Mouse (Mus musculus): ENCODE data around the gene Siva1. TPM values are rescaled to one million over a fixed set of nuclear protein-coding genes. Genes with fewer than 3 reads are reported as not detected.

Gene Siva1
- total RNA-seq (2021): 10 to 100 TPM; 69.9 to 72.6 TPM
- long read RNA-seq, experiment 1, transcript Siva1-201 (4 exons, 924 nt): major isoform, 113 of 129 reads
- long read RNA-seq, experiment 1, partial matches to known transcripts: 2 of 129 reads
- long read RNA-seq, experiment 1, other reads (novel, unspliced or antisense): 6 of 129 reads
- long read RNA-seq, experiment 2, transcript Siva1-201 (4 exons, 924 nt): major isoform, 62 of 79 reads
- long read RNA-seq, experiment 2, transcript Siva1-204 (2 exons, 401 nt): minor isoform, 7 of 79 reads
- long read RNA-seq, experiment 2, partial matches to known transcripts: 2 of 79 reads
- long read RNA-seq, experiment 2, other reads (novel, unspliced or antisense): 3 of 79 reads

DNA sequence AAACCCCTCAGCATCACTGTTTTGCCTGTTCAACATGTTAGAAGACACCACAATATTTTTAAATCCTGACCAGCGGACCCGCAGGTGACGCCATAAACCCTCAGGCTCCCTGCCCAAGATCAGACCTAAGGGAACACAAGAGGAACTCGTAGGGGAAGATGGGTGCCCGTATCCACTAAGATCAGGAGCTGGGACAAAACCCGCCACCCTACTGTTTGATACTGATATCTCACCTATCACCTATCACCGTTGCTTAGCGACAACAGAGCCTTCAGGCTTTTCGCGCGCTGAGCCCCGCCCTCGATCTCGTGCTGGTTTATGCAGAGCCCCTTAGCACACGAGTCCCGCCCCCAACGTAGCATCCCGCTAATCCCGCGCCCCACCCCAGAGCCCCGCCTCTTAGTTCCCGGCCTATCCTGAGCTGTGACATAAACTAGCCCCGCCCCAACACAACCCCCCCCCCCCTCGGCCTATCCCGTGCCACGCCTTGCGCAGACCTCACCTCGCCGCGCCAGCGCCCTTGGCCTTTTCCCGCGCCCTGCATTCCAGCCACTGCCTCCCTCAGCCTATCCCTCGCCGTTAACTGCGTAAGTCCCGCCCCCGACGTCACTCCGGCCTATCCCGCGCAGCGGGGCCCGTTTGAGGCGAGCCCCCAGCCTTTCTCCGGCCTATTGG, at the start of gene Siva1:
Gene Siva1 (plus strand): TSS at position 500 of the 675 bp plus-strand sequence.
- DNase-seq (ENCODE audit: low spot score in 2 of 2): peak; percentile 96 to 99

DNA sequence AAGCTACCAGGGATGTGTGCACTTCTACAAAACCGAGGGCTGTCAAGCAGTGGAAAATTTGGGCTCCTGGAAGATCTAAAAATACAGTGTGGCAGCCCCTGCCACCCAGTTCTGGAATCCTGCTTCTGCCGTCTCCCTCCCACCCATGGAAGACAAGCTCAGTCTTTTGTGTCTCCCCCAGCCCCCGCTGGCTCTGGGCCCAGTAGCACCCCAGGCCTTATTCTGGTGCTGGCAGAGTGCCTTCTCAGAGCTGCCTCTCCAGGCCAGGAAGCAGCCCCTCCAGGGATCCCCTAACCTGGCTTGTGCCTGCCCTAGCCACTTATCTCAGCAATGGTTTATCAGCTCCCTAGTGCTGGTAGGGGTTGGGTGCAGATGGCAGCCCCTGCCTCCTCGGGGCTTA, 49.5 kb upstream of the Siva1 start:
- no peak for DNase-seq (ENCODE audit: low spot score in 2 of 2)

DNA sequence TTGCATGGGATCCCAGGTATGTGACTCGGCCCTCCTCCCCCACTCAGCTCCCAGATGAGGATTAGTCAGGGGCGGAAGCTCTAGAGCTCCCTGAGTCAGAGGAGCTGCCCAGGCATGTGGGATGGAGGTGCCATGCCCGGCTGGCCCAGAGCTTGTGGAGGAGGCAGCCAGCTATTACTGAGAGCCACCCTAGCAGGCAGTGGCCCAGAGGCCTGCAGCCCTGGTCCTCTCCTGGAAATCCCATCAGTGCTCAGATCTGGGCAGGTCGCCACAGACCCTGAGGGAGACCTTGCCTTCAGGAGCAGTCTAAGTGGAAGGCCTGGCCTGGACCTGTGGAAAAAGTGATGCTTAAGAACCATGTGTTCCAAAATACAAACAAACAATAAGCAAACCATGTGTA, 48.9 kb upstream of the Siva1 start:
- DNase-seq (ENCODE audit: low spot score in 2 of 2): no peak

DNA sequence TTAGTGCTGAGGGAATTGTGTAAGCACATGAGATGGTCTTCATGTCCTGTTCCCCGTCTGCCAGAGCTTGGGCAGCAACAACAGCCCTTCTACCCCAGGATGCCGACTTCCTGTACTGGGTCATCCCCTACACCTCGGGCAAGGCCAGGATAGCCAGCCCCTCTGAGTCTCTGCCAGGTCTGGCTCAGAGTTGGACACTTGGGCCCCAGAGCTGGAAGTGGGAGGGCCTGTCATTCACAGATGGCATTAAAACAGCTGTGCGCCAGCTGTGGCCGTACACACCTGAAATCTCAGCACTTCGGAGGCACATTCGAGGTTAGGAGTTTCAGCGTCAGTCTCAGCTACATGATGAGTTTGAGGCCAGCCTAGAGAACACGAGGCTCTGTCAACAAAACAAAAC, 48.0 kb upstream of the Siva1 start:
- DNase-seq (ENCODE audit: low spot score in 2 of 2): no peak

DNA sequence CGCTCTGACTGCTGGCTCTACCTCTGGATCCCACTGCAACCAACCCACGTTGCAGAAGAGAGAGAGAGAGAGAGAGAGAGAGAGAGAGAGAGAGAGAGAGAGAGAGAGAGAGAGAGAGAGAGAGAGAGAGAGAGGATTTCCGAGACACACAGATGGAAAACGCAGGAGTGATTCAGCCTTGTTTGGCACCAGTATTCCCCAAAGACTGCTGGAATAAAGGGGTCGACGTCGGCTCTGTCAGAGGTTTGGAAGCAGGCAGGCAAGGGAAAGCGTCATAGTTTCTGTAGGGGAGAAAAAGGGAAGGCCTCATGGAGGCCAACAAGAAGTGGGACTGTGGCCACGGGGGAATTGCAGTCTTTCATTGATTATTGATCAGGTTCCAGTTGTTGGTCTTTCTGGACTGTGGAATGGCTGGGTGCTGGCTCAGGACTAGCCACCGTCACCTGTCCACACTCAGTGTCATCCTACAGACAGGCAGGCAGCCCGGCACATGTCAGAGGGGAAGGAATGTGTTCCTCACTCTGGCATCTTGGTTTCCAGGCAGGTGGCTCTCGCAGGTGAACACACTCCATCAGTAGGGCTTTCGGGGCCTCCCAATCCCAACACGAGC, 47.5 kb upstream of the Siva1 start:
- DNase-seq (ENCODE audit: low spot score in 2 of 2): no peak

DNA sequence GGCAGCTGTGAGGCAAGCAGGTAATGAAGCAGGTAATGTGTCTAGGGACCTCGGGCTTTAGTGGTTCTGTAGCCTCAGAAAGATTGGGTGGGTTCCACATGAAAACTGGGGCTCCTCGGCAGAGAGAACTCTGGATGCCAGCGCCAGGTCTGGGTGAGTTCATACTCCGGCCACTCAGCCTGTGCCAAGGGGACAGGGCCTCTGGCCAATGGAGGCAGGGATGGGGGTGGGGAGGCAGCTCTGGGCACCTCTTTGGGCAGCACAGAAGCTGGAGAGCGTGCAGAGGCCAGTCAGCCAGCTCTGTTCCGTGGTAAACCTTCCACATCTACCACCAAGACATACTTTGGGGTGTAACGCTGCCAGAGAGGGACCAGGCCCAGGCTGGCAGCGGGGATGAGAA, 46.9 kb upstream of the Siva1 start:
- no peak for DNase-seq (ENCODE audit: low spot score in 2 of 2)

DNA sequence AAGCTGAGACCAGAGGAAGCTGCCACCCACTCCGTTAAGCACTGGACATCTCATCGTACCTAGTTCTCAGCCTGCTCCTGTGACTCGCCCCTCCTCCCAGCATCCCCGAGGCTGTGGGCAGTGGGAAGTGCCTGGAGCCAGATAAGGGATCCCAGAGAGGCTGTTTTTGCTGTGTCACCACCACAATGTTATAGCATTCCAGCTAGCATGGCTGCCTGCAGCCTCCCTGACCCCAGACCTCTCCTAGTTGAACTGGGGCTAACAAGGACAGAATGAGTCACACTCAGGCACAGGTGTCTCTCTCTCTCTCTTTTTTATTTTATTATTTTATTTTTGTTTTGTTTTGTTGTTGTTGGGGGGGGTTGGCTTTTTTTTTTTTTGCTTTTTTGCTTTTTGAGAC, 45.3 kb upstream of the Siva1 start:
- DNase-seq (ENCODE audit: low spot score in 2 of 2): no peak

DNA sequence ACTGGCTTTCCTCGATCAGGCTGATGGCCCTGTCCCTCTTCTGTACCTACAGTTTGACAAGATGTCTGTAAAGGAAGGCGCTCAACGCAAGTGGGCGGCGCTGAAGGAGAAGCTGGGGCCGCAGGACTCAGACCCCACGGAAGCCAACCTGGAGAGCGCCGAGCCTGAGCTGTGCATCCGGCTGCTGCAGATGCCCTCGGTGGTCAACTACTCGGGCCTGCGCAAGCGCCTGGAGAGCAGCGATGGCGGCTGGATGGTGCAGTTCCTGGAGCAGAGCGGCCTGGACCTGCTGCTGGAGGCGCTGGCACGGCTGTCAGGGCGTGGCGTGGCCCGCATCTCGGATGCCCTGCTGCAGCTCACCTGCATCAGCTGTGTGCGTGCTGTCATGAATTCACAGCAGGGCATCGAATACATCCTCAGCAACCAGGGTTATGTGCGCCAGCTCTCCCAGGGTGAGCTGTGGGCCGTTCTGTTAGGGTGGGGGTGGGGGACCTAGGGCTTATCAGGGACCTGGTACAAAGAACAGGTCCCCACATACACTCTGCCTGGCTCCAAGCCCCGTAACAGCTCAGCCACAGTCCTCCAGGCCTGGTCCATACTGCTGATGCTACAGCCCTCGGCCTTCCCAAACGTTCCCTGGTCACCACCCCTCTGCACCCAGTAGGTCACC, 44.4 kb upstream of the Siva1 start:
- no peak for DNase-seq (ENCODE audit: low spot score in 2 of 2)

DNA sequence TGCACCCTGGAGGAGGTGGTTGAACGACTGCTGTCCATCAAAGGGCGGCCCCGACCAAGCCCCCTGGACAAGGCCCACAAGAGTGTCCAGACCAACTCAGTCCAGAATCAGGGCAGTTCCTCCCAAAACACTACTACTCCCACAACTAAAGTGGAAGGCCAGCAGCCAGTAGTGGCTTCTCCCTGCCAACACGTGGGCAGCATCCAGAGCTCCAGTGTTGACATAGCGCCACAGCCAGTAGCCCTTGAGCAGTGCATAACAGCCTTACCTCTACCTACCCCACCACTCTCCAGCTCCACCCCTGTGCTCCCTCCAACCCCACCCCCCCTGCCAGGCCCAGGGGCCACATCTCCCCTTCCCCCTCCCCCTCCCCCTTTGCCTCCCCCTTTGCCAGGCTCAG, 40.5 kb upstream of the Siva1 start:
- DNase-seq (ENCODE audit: low spot score in 2 of 2): no peak

DNA sequence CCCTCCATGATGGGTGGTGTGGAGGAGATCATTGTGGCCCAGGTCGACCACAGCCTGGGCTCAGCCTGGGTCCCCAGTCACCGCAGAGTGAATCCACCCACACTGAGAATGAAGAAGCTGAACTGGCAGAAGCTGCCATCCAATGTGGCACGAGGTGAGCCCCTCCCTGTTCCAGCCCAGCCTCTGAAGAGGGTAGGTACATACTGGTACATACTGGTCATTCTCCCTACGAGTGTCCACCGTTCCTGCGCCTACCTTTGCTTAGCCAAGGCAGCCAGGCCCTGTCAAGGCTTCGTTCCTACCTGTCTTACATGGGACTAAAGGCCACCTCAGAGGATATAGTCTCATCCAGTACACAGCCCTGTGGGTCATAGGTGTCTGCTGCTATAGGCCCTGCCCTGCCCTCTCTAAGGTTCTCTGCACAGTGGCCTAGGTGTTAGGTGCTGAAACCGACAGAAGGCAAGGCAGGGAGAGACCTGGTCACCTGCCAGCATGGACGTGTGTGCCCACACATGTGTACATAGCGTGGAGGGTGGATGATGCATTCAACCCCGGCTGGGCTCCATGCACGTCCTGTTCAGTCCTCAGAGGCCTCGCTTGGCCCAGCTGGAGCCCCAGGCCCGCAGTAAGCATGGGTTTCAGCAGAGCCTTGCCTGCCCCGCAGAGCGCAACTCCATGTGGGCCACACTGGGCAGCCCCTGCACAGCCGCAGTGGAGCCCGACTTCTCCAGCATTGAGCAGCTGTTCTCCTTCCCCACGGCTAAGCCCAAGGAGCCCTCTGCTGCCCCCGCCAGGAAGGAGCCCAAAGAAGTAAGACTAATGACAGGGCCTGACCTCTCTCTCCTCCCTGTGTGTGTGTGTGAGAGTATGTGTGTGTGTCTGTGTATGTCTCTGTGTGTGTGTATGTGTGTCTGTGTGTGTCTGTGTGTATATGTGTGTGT, 39.5 kb upstream of the Siva1 start:
- DNase-seq (ENCODE audit: low spot score in 2 of 2): no peak

DNA sequence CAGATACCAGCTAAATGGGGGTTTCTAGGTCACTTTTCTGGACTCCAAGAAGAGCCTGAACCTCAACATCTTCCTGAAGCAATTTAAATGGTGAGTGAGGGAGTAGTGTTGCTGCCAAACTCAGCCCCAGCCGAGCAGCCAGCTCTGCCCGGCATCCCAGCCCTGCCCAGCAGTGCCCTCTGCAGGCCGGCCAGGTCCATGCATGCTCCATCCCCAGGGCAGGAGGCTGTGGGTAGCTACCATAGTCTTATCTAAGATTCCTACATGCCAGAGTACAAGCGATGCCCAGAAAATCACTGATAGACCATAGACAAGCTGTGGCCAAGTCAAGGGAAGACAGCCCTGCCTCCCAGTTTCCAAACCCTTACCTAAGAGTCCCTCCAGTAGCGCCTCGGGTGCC, 38.7 kb upstream of the Siva1 start:
- DNase-seq (ENCODE audit: low spot score in 2 of 2): peak; percentile 50 to 71

DNA sequence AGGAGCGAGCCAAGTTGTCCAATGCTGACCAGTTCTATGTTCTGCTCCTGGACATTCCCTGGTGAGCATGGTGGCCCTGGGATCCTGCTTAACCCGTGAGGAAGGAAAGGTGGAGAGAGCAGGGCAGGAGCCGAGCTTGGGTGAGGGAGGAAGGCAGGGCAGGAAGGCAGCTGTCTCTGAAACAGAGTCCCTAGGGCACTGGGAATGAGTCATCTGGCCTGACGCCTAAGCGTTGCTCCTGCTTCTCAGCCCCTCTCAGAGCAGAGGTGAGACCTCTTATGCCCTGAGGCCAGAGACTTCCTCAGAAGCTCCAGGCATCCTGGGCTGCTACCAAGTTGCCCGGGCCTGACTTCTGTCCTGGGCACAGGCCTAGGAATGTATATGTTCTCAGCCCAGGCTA, 37.5 kb upstream of the Siva1 start:
- DNase-seq (ENCODE audit: low spot score in 2 of 2): no peak

DNA sequence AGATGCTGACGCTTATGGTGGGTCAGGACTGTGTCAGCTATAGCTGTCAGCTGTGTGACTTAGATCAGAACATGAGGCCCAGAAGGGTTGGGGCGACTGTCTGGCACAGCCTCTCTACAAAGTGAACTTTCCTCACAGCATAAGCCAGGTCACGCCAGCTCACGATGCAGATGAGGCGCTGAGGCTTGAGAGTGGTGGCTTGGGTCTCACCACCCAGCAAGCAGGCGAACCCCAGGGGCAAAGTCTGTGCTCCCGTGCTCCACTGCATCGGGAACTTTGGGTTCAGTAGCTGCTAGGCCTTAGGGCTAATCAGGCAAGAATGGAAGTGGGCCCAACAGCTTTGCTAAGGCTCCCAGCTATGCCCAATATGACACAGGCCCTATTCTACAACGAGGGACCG, 35.4 kb upstream of the Siva1 start:
- DNase-seq (ENCODE audit: low spot score in 2 of 2): no peak

DNA sequence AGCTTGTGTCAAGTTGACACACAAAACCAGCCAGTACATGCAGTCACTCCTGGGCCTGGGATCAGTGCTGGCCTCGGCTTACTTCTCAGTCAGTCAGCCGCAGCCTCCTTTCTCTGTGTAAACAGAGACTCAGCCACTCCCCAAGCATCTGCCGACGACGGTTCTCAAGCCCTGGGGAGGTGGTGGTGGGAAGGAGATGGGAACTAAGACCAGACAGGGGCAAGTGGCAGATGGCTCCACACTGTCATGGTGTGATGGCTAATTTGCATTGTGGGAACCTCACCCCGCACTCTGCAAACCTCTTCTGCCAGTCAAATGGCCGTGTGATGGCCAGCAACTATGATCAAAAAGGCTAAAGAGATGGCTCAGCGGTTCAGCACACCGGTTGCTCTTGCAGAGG, 27.8 kb upstream of the Siva1 start:
- DNase-seq (ENCODE audit: low spot score in 2 of 2): no peak

DNA sequence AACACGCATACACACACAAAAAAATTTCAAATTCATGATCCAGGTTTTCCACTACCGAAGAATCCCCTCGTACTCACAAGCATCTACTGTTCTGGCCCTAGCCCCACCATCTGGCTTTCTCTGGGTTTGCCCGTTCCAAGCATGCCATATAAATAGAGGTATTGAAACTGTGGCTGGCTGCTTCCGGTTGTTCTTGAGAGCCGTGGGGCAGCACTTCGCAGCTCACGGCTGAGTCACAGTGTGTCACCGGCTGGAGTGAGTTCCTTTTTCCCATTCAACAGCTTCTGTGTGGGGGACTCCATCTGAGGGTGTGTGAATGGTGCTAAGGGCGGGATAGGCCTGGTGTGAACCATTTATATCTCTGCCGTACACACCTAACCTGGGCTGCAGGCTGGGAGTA, 27.3 kb upstream of the Siva1 start:
- no peak for DNase-seq (ENCODE audit: low spot score in 2 of 2)

DNA sequence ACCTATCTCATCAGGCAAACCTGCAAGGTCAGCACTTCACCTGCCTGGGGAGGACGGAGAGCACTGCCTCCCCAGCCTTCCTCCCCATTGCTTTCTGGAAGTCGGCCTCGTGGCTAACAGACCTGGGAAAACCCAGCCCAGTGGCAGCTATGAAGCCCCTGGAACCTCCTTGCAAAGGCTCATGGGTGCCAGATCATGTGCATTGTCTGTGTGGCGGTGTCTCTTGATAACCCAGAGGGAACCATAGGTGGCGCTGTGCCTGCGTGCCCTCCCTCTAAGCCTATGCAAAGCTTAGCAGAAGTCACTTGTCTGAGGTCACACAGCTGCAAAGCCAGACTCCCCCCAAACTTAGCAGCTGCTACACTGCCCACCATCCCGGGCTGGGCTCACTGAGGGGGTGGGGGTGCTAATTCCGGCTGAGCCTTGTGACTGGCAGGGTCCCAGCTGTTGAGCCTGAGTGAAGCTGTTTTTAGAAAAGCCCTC, 26.5 kb upstream of the Siva1 start:
- DNase-seq (ENCODE audit: low spot score in 2 of 2): no peak

DNA sequence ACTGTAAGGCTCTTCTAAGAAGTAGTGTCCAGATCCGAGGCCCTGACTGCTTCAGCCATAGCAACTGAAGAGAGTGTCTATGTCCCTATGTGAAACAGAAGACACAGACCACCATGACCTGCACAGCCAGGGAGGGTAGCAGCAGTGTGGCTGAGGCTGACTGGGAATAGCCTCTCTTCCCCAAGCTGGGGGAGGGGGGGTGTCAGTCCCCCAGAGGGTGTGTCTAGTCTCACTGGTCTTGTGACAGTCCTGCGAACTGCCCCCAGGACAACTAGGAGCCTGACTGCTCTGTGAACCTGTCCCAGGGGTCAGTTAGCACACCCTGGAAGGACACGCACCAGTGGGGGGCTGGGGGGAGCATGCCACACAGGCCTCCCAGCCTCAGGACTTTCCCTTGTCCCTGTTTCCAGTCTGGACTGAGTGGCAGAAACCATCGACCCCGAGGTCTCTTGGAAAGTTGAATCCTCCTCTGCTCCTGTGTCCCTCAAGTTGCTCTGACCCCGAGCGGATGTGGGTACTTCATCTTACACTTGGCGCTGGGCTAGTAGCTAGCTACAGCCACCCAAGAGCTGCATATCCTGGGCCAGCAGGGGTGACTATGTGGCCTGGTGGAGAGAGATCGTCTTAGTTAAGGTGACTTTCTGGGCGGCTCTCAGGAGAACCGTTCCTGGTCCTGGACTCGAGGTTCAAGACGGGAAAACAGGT, 25.3 kb upstream of the Siva1 start:
- DNase-seq (ENCODE audit: low spot score in 2 of 2): no peak

DNA sequence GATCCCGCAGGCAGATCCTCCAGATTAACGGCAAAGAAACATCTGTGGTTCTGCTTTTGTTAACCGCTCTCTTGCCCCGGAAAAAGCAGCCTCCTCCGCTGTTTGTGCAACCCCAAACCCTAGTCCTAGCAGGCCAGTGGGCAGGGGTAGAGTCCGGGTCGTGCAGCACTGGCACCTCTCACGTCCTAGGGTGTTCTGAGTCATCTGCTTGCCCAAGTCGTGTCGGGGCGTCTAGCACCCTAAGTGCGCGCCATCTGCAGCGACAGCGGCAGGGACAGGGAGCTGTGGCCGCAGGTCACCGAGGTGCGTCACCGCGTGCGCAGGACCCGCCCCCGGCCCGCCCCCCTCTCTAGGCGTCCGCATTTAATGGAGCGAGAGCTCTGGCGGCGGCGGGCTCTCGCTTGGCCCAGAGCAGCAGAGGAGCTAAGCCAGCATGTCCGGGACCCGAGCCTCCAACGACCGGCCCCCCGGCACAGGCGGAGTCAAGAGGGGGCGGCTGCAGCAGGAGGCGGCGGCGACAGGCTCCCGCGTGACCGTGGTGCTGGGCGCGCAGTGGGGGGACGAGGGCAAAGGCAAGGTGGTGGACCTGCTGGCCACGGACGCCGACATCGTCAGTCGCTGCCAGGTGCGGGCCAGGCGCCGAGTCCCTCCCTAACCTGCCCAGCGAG, 24.7 kb upstream of the Siva1 start, which contains the start of gene Adssl1:
Gene Adssl1 (plus strand): TSS at position 360 of the 668 bp plus-strand sequence.
- peak in 1 of 2 experiments; percentile 39 for DNase-seq (ENCODE audit: low spot score in 2 of 2)

DNA sequence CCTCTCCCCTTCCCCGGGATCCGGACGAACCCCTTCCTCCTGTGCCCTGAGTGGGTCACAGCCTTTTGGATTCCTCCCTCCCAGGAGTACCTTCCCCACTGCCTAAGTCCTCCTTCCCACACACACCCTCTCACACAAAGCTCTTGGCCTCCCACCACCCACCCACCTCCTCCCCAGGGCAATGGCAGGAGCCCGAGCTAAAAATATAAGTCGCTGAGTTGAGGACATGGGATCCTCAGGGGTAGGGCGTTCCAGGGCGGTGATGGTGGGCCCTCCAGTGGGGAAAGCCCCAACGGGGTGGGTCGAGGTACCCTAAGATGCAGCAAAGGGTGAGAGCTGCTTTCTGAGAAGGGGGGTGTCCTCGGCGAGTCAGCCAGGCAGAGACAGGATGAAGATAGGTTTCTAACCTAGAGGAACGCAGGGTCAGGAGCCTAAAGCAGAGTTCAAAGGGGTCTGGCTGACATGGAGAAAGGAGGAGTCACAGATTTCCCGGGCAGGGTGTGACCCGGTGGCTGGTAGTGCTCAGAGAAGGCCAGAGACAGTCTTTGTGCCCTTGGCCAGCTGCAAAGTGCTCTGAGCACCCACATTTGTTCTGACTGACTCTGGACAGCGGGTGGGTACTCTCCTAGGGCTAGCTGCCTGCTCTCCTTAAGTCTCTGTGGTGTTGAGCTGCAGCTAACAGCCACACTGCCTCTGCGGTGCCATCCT, 24.0 kb upstream of the Siva1 start:
- DNase-seq (ENCODE audit: low spot score in 2 of 2): no peak

All from adrenal gland, postnatal 4 days (tissue).